Mouse (Mus musculus) myocyte (in vitro differentiated cells): ENCODE measurements at regions not wholly inside any gene's neighbourhood (a gene's known extent, or its start where the extent isn't known, plus 50 kb on each side); places are given as distances from the start of the nearest gene placed in this dataset.

ENCODE experiments used
- H3K27me3 ChIP-seq: one replicate; pipeline ENCODE4 v1.6.1; 2011; ENCODE audit not compliant: control insufficient read depth, insufficient read depth, insufficient read length
- H3K36me3 ChIP-seq: one replicate; pipeline ENCODE4 v1.6.1; 2011; ENCODE audit not compliant: control insufficient read depth, insufficient read depth
- H3K4me2 ChIP-seq: one replicate; pipeline ENCODE4 v1.6.1; 2011; ENCODE audit warnings: low read depth, control low read depth
- H3K4me3 ChIP-seq: one replicate; pipeline ENCODE4 v1.5.1; 2011; ENCODE audit warnings: mild to moderate bottlenecking, control low read depth, moderate library complexity
- H3K79me2 ChIP-seq: one replicate; pipeline ENCODE4 v1.6.1; 2011; ENCODE audit not compliant: control insufficient read depth, insufficient read depth
- H3ac ChIP-seq: one replicate; pipeline ENCODE4 v1.6.1; 2011; ENCODE audit not compliant: control insufficient read depth, insufficient read length
- CEBPB ChIP-seq: IDR thresholded peaks from 2 replicates; pipeline ENCODE4 v1.6.1; 2011; ENCODE audit warnings: mild to moderate bottlenecking, moderate library complexity; ENCODE audit not compliant: poor library complexity, insufficient read depth, severe bottlenecking
- E2F4 ChIP-seq: IDR thresholded peaks from one replicate; pipeline ENCODE4 v1.6.1; 2011; ENCODE audit warnings: mild to moderate bottlenecking, control low read depth, moderate library complexity; ENCODE audit not compliant: insufficient read depth
- MAX ChIP-seq: IDR thresholded peaks from one replicate; pipeline ENCODE4 v1.6.1; 2011; ENCODE audit warnings: low read depth, mild to moderate bottlenecking, control low read depth
- MYOD1 ChIP-seq, 3 experiments: IDR thresholded peaks; one replicate each; pipeline ENCODE4 v1.6.1; 2011; ENCODE audit warnings: control low read depth in 2 of 3, low read depth in 2 of 3, mild to moderate bottlenecking in 2 of 3, moderate library complexity in 1 of 3; ENCODE audit not compliant: insufficient read length in 2 of 3, control insufficient read depth in 1 of 3
- MYOG ChIP-seq, 3 experiments: IDR thresholded peaks; one replicate each; pipeline ENCODE4 v1.6.1; 2011; ENCODE audit warnings: control low read depth in 2 of 3, low read depth in 2 of 3, mild to moderate bottlenecking in 2 of 3; ENCODE audit not compliant: insufficient read length in 2 of 3, control insufficient read depth in 1 of 3, insufficient read depth in 1 of 3
- POLR2A ChIP-seq: IDR thresholded peaks from one replicate; pipeline ENCODE4 v1.6.1; 2011; ENCODE audit warnings: low read depth, mild to moderate bottlenecking, control low read depth, moderate library complexity; ENCODE audit not compliant: insufficient read length
- POLR2AphosphoS2 ChIP-seq: IDR thresholded peaks from one replicate; pipeline ENCODE4 v1.6.1; 2011; ENCODE audit warnings: low read depth, control low read depth; ENCODE audit not compliant: insufficient read length
- REST ChIP-seq: IDR thresholded peaks from one replicate; pipeline ENCODE4 v1.6.1; 2011; ENCODE audit warnings: mild to moderate bottlenecking, control low read depth, moderate library complexity; ENCODE audit not compliant: insufficient read depth, insufficient read length
- SRF ChIP-seq: IDR thresholded peaks from one replicate; pipeline ENCODE4 v1.6.1; 2011; ENCODE audit warnings: low read depth; ENCODE audit not compliant: control insufficient read depth, insufficient read length
- TCF12 ChIP-seq: IDR thresholded peaks from one replicate; pipeline ENCODE4 v1.6.1; 2011; ENCODE audit warnings: mild to moderate bottlenecking, control low read depth; ENCODE audit not compliant: poor library complexity, insufficient read depth, severe bottlenecking
- TCF3 ChIP-seq: IDR thresholded peaks from one replicate; pipeline ENCODE4 v1.6.1; 2011; ENCODE audit warnings: low read depth, control low read depth; ENCODE audit not compliant: insufficient read length
- USF1 ChIP-seq: IDR thresholded peaks from one replicate; pipeline ENCODE4 v1.6.1; 2011; ENCODE audit warnings: low read depth, mild to moderate bottlenecking, control low read depth, moderate library complexity

GRCm38 (mm10) chr5:75500654-75501416, 73.9 kb upstream of the Kit start:
- Histone ChIP-seq H3K79me2 (no peaks in the 10 kb centered on the region), H3K27me3 (no peaks in the 10 kb centered on the region), H3K36me3 (no peaks in the 10 kb centered on the region), H3K4me3 (no peak overlapping the region), H3ac (no peak overlapping the region), H3K4me2 (no peak overlapping the region)
- no peak for TF ChIP-seq TCF3
- no peak for TF ChIP-seq POLR2AphosphoS2
- TF ChIP-seq MAX = no peak
- no peak for TF ChIP-seq REST
- no peak for TF ChIP-seq USF1
- no peak for TF ChIP-seq SRF
- TF ChIP-seq MYOG (IDR thresholded peaks at IDR 0.05; ENCODE audit: control insufficient read depth in 1 of 3, insufficient read depth in 1 of 3, insufficient read length in 2 of 3, low read depth in 2 of 3) = no peak
- no peak for TF ChIP-seq POLR2A
- TF ChIP-seq MYOD1 (IDR thresholded peaks at IDR 0.05; ENCODE audit: control insufficient read depth in 1 of 3, insufficient read length in 2 of 3, low read depth in 2 of 3) = no peak
- TF ChIP-seq CEBPB = no peak
- no peak for TF ChIP-seq TCF12
- no peak for TF ChIP-seq E2F4

- Histone ChIP-seq H3K79me2 (no peaks in the 10 kb centered on the region), H3K4me3 (no peak overlapping the region), H3ac (no peak overlapping the region), H3K4me2 (no peak overlapping the region), H3K27me3 (no peaks in the 10 kb centered on the region), H3K36me3 (no peaks in the 10 kb centered on the region)
- TF ChIP-seq SRF (no peak), POLR2A (no peak), POLR2AphosphoS2 (no peak), E2F4 (no peak), USF1 (no peak), TCF3 (no peak), CEBPB (no peak), MYOD1 (IDR thresholded peaks at IDR 0.05; ENCODE audit: control insufficient read depth in 1 of 3, insufficient read length in 2 of 3, low read depth in 2 of 3) (no peak), MAX (no peak), REST (no peak), MYOG (IDR thresholded peaks at IDR 0.05; ENCODE audit: control insufficient read depth in 1 of 3, insufficient read depth in 1 of 3, insufficient read length in 2 of 3, low read depth in 2 of 3) (no peak), TCF12 (no peak)
Observed at GRCm38 (mm10) chr5:75503673-75504072, 71.0 kb upstream of the Kit start.

GRCm38 (mm10) chr5:75512521-75513422, 61.9 kb upstream of the Kit start:
- Histone ChIP-seq H3K27me3 (no peaks in the 10 kb centered on the region), H3K4me3 (no peak overlapping the region), H3K36me3 (no peaks in the 10 kb centered on the region), H3ac (no peak overlapping the region), H3K4me2 (no peak overlapping the region), H3K79me2 (no peaks in the 10 kb centered on the region)
- no peak for TF ChIP-seq REST
- no peak for TF ChIP-seq CEBPB

DNA sequence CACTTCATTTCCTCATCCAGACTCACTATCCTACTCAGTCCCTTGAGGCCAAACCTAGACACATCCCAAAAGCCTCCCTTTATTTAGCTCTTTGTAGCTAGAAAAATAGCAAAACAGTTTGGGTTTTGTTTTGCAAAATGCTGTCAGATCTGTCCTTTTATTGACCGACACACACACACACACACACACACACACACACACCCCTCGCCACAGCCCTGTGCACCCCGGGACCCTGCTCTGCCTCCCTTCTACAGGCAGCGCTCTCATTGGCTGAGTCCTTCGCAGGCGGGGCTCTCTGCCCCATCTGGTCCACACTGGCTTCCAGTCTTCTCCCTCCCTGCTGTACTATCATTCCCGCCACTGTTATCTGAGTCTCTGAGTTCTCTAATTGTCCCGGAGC, 56.5 kb upstream of the Kit start:
- no peak overlapping the region for H3K4me3 ChIP-seq
- TF ChIP-seq MYOG (IDR thresholded peaks at IDR 0.05; ENCODE audit: control insufficient read depth in 1 of 3, insufficient read depth in 1 of 3, insufficient read length in 2 of 3, low read depth in 2 of 3) (no peak), TCF3 (no peak), E2F4 (no peak), POLR2AphosphoS2 (no peak), CEBPB (no peak), TCF12 (no peak), REST (no peak), SRF (no peak), MYOD1 (IDR thresholded peaks at IDR 0.05; ENCODE audit: control insufficient read depth in 1 of 3, insufficient read length in 2 of 3, low read depth in 2 of 3) (no peak), POLR2A (no peak), MAX (no peak), USF1 (no peak)
- H3K27me3 ChIP-seq = no peaks in the 10 kb centered on the region

More for the DNA sequence above, 56.5 kb upstream of the Kit start:
- H3ac ChIP-seq = no peak overlapping the region
- H3K79me2 ChIP-seq = no peaks in the 10 kb centered on the region
- no peak overlapping the region for H3K4me2 ChIP-seq
- no peaks in the 10 kb centered on the region for H3K36me3 ChIP-seq
